Mouse (Mus musculus) splenic B cell, adult 2 months (primary cell): ENCODE data around the gene Dtnbp1.
A peak's percentile ranks its signal among the peaks of the same experiment; 100 is the strongest.

Experiments
- DNase-seq: peaks from one replicate; pipeline ENCODE4 v3.0.0-alpha.2; 2011; ENCODE audit warnings: low read depth, low spot score
- H3K27me3 ChIP-seq: 2 replicates; pipeline ENCODE4 v1.6.1; 2012; ENCODE audit warnings: mild to moderate bottlenecking, low read length, moderate library complexity, mixed read lengths; ENCODE audit not compliant: control insufficient read depth, poor library complexity, insufficient read depth, severe bottlenecking
- H3K36me3 ChIP-seq: 2 replicates; pipeline ENCODE4 v1.6.1; 2012; ENCODE audit warnings: mild to moderate bottlenecking, low read length, moderate library complexity, mixed read lengths; ENCODE audit not compliant: control insufficient read depth, poor library complexity, insufficient read depth, severe bottlenecking

Dtnbp1 gene

DNA sequence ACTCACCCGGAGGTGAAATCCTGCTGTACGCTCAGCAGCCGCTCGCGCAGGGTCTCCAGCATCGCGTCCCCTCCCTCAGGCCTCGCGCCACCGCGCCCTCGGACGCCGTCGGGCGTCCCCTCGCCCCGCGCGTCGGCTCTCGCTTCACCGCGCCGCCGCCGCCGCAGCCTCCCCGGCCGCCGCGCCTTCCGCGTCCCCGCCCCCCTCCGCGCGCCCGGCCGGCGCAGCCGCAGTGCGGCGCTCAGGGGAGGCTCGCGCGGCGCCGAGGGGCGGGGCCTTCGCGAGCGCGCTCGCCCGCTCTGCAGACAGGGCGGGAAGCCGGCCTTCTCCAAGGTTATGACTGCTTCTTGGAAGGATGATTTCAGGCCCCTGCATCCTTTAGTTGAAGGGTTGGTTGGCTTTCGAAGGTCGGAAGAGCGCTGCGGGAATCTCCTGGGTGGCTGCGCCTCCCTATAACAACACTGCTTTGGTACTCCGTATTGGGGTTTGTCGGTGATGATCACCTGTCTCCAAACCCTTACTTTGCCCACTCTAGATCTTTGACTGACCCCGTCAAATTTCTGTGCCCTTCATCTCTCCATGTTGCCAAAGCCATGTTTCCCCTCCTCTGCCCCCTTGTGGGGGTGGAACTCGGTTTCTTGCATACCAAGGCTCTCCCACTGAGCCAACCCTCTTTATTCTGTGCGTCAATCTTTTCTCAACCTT lies at the start of gene Dtnbp1:
Gene Dtnbp1 (minus strand): TSS at position 237 of the 705 bp plus-strand sequence.
- DNase-seq = peak; percentile 81
- Histone ChIP-seq H3K36me3 (no peaks in the 10 kb centered on the region), H3K27me3 (no peaks in the 10 kb centered on the region)

DNA sequence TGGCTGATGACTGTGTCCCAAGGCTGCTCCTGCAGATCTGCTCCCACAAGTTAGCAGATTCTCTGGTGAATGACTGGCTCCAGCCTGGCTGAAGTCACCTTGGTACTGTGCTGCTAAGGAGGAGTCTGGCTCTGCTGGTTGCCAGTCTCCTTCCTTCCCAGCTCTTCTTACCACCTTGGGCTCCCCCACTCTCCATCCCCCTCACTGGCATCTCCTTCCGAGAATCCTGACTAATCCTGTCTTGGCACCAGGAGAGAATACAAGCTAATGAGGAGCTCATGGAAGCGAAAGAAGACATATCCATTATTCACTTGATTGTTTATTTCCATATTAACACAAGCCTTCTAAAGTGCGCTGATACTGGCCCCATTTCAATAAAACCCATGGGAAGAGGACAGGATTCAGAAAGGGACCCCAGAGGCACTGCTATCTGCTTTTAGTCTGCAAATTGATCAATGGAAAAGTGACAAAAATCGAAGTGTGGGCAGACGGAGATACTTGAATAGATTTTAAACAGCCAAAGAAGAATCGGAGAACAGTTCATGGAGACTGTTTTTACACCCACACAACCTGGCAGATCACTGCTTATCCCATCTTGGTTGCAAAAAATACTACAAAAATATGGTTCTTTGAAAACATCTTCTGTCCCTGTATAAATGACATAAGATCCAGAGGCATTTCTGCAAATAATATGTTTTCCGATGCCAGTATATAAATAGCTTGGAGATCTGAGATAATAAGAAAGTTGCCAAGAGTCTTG lies 47.5 kb upstream of the Dtnbp1 start:
- no peak for DNase-seq

DNA sequence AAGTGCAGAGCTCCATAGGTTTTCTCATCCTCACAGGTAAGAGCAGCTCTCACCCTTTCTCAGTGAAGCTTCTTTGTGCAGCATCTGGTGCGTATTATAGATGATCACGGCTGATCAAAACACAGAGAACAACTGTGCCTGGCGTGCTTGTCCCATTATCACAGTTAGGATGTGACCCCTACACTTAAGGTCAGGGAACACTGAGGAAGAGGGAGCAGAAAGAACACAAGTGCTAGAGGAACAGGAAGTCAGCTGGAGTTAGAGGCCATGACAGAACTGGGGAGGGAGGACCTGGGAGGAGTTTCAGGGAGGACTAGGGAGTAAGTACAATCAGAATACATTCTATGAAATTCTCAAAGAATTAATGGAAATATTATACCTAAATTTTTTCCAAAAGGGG lies 41.5 kb upstream of the Dtnbp1 start:
- DNase-seq = no peak
- H3K36me3 ChIP-seq = no peaks in the 10 kb centered on the region
- no peaks in the 10 kb centered on the region for H3K27me3 ChIP-seq

More for the DNA sequence above, 47.5 kb upstream of the Dtnbp1 start:
- Histone ChIP-seq H3K36me3 (no peaks in the 10 kb centered on the region), H3K27me3 (no peaks in the 10 kb centered on the region)

DNA sequence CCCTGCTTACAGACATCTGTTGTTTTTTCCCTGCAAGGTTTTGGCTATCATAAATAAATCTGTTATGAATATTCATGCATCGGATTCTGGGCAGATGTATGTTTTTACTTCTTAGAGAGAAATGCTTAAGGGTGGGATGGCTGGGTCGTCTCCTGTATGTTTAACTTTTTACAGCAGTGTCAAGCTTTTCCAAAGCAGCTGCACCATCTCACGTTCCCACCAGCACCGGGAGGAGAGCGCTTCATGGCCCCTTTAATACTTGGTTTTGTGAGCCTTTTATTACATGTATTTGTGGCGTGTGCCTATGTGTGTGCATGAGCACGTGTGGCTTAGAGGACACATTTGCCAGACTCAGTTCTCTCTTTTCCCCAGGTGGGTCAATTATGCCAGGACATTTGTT lies 38.8 kb upstream of the Dtnbp1 start:
- Histone ChIP-seq H3K36me3 (no peaks in the 10 kb centered on the region), H3K27me3 (no peaks in the 10 kb centered on the region)
- no peak for DNase-seq

DNA sequence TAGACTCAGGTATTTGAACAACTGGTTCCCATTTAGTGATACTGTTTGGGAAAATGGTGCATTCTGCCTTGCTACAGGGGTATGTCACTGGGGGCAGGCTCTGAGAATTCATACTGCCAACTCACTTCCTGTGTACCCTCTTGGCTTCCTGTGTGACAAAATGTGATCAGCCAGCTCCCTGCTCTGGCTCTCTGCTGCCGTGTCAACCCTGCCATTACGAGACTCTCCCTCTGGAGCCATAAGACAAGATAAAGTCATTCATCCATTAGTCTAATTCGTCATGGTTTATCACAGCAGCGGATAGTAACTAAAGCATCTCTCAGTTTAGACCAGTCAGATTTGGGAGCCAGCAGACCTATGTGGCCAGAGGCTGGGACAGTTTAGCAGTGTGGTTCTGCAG lies 38.2 kb upstream of the Dtnbp1 start:
- no peak for DNase-seq
- H3K27me3 ChIP-seq = no peaks in the 10 kb centered on the region
- no peaks in the 10 kb centered on the region for H3K36me3 ChIP-seq

DNA sequence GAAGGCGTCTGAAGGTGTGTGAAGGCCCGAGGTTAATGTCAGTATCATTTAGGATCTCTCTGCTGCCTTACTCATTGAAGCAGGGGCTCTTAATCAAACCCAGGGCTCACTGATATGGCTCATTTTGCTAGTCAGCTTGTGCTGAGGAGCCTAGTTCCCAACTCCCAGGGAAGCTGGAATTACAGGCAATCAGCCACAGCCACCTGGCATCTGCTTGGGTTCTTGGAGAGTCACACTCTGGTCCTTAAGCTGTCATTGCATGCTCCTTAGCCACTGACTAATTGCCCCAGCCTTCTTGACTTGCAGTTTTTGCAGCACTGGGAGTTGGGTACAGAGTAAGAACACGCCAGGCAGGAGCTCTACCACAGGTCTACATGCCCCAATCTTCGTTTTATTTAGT lies 34.5 kb upstream of the Dtnbp1 start:
- H3K36me3 ChIP-seq = no peaks in the 10 kb centered on the region
- DNase-seq = no peak
- H3K27me3 ChIP-seq = no peaks in the 10 kb centered on the region

DNA sequence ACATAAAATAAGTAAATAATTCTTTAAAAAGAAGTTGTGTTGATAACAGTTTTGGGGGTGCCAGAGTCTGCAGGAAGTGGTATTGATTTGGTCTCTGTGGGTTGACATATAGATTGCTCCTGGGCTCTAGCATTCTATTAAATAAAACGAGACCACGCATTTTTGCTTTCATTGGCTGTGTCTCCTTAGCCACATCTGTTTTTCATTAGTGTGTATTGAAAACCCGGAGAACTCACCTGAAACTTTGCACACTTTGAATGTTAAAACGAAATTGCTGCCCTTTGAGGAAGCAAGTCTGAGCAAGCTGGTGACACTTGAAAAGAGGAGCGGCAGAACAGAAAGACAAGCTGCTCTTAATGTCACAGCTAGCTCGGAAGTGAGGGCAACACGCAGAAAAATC lies 32.8 kb upstream of the Dtnbp1 start:
- no peaks in the 10 kb centered on the region for H3K27me3 ChIP-seq
- no peaks in the 10 kb centered on the region for H3K36me3 ChIP-seq
- no peak for DNase-seq

DNA sequence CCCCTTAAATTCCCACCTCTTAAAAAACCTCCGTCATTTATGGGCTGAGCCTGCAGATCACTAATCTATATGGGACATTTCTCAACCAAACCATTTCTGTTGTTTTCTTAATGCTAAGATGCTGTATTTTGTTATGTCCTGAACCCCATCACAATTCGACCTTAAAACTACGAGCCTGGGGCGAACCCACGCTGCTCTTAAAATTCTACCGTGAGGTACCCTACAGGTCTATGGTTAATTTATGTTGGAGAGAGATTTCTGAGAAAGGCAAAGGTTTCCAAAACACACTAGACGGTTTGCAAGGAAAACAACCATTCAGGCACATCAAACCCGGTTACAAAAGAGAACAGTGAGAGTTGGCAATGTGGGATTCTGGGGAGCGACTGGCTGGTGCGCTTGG lies 31.4 kb upstream of the Dtnbp1 start:
- Histone ChIP-seq H3K36me3 (no peaks in the 10 kb centered on the region), H3K27me3 (no peaks in the 10 kb centered on the region)
- DNase-seq = no peak

DNA sequence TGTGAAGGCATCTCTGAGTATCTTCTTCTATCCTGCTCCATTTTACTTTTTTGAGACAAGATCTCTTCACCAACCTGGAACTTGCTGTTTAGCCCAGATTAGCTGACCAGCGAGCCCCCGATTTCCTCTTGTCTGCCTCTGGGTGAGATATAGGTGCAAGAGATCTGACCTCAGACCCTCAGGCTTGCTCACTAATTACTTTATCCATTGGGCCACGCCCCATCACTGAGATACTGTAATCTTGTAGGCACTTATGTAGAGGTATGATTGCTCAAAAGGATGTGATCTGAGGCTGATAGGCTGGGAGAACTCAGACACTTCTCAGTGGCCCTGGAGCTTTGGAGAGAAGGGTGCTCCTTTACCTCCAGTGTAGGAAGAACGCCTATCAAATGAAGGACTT lies 30.5 kb upstream of the Dtnbp1 start:
- DNase-seq = no peak
- no peaks in the 10 kb centered on the region for H3K36me3 ChIP-seq
- no peaks in the 10 kb centered on the region for H3K27me3 ChIP-seq

DNA sequence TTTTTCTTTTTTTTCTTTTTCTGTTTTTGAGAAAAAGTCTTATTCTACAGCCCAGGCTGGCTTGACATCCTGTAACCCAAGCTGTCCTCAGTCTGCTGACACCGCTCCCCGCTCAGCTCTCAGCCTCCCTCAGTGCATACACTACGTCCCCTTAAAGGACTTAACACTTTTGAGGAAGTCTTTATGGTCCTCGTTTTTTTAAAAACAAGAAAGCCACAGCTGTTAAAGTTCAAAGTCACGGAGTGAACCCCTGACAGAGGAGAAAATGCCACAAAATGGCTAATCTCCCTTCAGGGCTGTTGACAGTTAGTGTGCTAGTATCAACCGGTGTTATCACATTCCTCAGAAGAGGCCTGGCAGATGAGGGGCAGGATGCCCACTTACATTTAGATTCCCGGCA lies 29.8 kb upstream of the Dtnbp1 start:
- Histone ChIP-seq H3K36me3 (no peaks in the 10 kb centered on the region), H3K27me3 (no peaks in the 10 kb centered on the region)
- DNase-seq = peak; percentile 30

DNA sequence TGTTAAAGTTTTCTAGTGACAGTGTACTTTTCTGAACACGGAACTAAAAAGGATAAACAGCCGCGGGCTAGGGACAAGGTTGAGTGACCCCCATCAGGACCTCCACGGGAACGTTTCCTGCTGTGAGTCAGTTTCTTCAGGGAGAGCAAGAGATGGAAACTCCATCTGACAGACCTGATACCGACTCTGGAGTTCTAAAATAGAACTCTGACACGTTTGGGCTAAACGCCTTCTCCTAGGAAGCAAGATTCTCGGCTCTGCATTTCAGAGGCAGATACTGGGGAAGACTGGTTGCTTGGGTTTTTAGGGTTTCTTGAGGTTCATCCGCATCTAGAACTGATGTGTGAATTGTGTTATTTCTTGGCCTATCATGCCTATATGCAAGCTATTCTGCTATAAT lies 29.4 kb upstream of the Dtnbp1 start:
- Histone ChIP-seq H3K27me3 (no peaks in the 10 kb centered on the region), H3K36me3 (no peaks in the 10 kb centered on the region)
- DNase-seq = no peak

DNA sequence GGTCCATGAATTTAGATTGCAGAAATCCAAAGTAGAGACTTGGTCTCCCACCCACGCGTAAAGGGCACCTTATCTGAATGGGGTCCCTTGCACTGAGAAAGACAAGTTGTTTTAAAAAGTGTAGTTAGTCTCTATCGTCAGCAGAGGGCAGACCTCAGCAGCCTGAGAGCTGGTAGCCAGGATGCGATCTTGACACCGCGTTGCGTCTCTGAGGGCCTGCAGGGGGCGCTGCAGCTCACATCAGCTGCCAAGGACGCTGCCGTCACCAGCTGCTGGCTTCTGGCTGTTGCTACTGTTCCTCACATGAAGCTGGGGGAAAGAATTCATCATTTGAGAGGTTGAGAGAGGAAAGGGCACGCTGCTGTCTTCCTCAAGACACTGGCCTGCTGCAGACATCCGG lies 28.9 kb upstream of the Dtnbp1 start:
- DNase-seq = peak; percentile 96
- Histone ChIP-seq H3K36me3 (no peaks in the 10 kb centered on the region), H3K27me3 (no peaks in the 10 kb centered on the region)

DNA sequence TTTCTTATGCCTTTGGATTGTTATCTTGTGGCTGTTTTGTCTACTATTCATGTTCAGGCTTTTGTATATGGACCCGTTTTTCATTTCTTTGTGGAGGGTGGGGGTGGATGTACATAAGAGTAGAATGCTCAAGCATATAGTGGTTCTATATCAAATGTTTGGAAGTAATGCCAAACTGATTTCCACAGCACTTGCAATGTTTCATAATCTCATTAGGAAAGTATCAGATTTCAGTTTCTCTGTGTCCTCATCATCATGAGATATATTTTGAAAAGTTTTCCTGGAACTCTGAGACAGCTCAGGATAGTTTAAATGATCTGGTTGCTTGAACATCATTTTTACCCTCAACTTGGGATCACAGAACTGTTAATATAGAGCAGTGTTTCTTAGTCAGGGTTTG lies 27.8 kb upstream of the Dtnbp1 start:
- no peak for DNase-seq
- no peaks in the 10 kb centered on the region for H3K27me3 ChIP-seq
- no peaks in the 10 kb centered on the region for H3K36me3 ChIP-seq

DNA sequence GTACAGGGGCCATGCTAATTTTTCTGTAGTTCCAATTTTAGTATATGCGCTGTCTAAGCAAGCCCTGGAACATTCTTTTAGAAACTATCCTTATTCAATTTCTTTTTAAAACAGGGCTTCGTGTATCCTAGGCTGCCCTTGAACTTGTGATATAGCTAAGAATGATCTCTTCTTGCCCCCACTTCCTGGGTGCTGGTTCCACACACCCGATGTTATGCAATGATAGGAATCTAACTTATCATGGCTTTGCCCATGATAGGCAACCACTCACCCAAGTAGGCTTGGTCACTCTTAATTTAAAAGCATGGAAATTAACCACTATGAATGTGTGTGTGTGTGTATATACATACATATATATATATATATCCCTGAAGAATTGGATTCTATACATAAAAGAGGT lies 24.3 kb upstream of the Dtnbp1 start:
- Histone ChIP-seq H3K36me3 (no peaks in the 10 kb centered on the region), H3K27me3 (no peaks in the 10 kb centered on the region)
- no peak for DNase-seq

DNA sequence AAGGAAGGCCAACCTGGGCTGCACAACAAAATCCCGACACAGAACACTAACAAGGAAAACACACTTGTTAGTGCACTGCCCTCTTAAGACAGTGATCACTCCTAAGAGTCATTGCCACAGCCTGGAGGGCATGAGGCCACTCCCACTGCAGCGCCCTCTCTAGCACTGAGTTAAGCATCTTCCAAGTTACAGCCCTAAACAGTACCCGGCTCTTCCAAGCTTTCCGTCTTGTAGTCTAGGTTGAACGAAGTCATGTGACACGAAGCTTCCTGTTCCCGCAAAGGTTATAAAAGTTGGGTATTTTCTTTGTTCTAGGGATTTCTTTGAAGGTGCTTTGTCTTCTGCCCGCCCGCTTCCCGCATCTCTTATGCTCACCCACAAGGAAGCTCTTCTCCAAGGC lies 22.9 kb upstream of the Dtnbp1 start:
- no peaks in the 10 kb centered on the region for H3K27me3 ChIP-seq
- no peak for DNase-seq
- no peaks in the 10 kb centered on the region for H3K36me3 ChIP-seq
